Mouse (Mus musculus): ENCODE data around the gene Hspa1b. TPM values are rescaled to one million over a fixed set of nuclear protein-coding genes. Genes with fewer than 3 reads are reported as not detected.
A peak's percentile ranks its signal among the peaks of the same experiment; 100 is the strongest.
"Not testable (repeated sequence)": the region's sequence is repeated elsewhere in the genome, so short reads cannot be mapped to it uniquely, and the experiment has no call there.

Gene Hspa1b
- total RNA-seq, 1 experiment = 14.6 TPM

DNA sequence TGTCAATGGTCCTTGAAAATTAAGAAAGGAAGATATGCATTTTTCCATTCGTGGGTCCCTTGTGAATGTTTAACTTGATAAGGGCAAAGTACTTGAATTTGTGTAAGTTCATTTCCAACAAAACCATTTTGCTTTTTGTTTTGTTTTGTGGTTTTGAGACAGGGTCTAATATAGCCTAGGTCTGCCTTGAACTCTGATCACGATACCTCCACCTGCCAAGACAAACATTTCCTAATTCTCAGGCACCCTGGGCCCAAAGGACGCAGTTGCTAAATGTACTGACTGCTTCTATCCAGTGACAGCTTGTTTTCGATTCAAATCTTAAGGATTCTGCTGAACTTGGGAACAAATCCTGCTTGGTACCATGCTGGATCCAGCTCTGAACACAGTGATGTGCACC is 20.6 kb upstream of the Hspa1b start:
- Histone ChIP-seq H3K9me3 (ENCODE audit: control insufficient read depth, insufficient read depth, low read depth, low read length) (no peaks in the 10 kb centered on the region), H3K4me1 (ENCODE audit: control insufficient read depth in 2 of 2, insufficient read depth in 2 of 2, low read length in 2 of 2, poor library complexity in 1 of 2) (peaks cover 0 to 5% of the 10 kb centered on the region in 2 experiments; a peak in 1 of 4 replicates), H3K27ac (ENCODE audit: insufficient read depth, low read depth, low read length, poor library complexity, severe bottlenecking) (no peak overlapping the region), H3K36me3 (ENCODE audit: control insufficient read depth, insufficient read depth, low read length, poor library complexity, severe bottlenecking) (peaks cover 2% of the 10 kb centered on the region; the same call in 1 of the 2 replicates), H3K9ac (ENCODE audit: insufficient read depth, low read depth, low read length, poor library complexity, severe bottlenecking) (no peak overlapping the region), H3K4me3 (ENCODE audit: insufficient read depth in 1 of 2, low read depth in 1 of 2, low read length in 2 of 2, poor library complexity in 1 of 2, severe bottlenecking in 1 of 2) (no peak overlapping the region)
- in situ Hi-C loops (cut with MboI; ENCODE audit: low sequenced_read_pairs in 2 of 2, unreplicated experiment in 2 of 2) = no loop called here
- TF ChIP-seq MAFK (IDR thresholded peaks at IDR 0.05; ENCODE audit: insufficient read depth, low read depth, low read length) = no peak
- no peak for TF ChIP-seq ZNF384 (IDR thresholded peaks at IDR 0.05; ENCODE audit: low read depth, low read length)
- TF ChIP-seq CHD2 (IDR thresholded peaks at IDR 0.05; ENCODE audit: low read depth, low read length) = no peak
- no peak for TF ChIP-seq ZC3H11A (IDR thresholded peaks at IDR 0.05; ENCODE audit: borderline replicate concordance, low read depth, low read length)
- DNase-seq (ENCODE audit: low read depth, low spot score) = no peak

DNA sequence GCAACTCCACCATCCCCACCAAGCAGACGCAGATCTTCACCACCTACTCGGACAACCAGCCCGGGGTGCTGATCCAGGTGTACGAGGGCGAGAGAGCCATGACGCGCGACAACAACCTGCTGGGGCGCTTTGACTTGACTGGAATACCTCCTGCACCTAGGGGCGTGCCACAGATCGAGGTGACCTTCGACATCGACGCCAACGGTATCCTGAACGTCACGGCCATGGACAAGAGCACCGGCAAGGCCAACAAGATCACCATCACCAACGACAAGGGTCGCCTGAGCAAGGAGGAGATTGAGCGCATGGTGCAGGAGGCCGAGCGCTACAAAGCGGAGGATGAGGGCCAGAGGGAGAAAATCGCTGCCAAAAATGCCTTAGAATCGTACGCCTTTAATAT is 19.2 kb upstream of the Hspa1b start:
- H3K9ac ChIP-seq (ENCODE audit: insufficient read depth, low read depth, low read length, poor library complexity, severe bottlenecking) = no peak overlapping the region
- no peak overlapping the region for H3K27ac ChIP-seq (ENCODE audit: insufficient read depth, low read depth, low read length, poor library complexity, severe bottlenecking)
- H3K9me3 ChIP-seq (ENCODE audit: control insufficient read depth, insufficient read depth, low read depth, low read length) = no peaks in the 10 kb centered on the region
- in situ Hi-C loops (cut with MboI; ENCODE audit: low sequenced_read_pairs in 2 of 2, unreplicated experiment in 2 of 2) = no loop called here
- DNase-seq (ENCODE audit: low read depth, low spot score) = no peak
- H3K36me3 ChIP-seq (ENCODE audit: control insufficient read depth, insufficient read depth, low read length, poor library complexity, severe bottlenecking) = no peaks in the 10 kb centered on the region
- TF ChIP-seq CHD2 (IDR thresholded peaks at IDR 0.05; ENCODE audit: low read depth, low read length) (no peak), ZC3H11A (IDR thresholded peaks at IDR 0.05; ENCODE audit: borderline replicate concordance, low read depth, low read length) (no peak), HCFC1 (IDR thresholded peaks at IDR 0.05; ENCODE audit: borderline replicate concordance, insufficient read depth, low read length) (no peak), ZNF384 (IDR thresholded peaks at IDR 0.05; ENCODE audit: low read depth, low read length) (no peak)
- H3K4me3 ChIP-seq (ENCODE audit: insufficient read depth in 1 of 2, low read depth in 1 of 2, low read length in 2 of 2, poor library complexity in 1 of 2, severe bottlenecking in 1 of 2) = no peak overlapping the region
- peaks cover 0 to 4% of the 10 kb centered on the region in 2 experiments; a peak in 1 of 4 replicates for H3K4me1 ChIP-seq (ENCODE audit: control insufficient read depth in 2 of 2, insufficient read depth in 2 of 2, low read length in 2 of 2, poor library complexity in 1 of 2)

DNA sequence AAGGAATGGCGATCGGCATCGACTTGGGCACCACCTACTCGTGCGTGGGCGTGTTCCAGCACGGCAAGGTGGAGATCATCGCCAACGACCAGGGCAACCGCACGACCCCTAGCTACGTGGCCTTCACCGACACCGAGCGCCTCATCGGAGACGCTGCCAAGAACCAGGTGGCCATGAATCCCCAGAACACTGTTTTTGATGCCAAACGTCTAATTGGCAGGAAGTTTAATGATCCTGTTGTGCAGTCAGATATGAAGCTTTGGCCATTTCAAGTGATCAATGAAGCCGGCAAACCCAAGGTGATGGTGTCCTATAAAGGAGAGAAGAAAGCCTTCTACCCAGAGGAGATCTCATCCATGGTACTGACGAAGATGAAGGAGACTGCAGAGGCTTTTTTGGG is 18.0 kb upstream of the Hspa1b start:
- no peak overlapping the region for H3K9ac ChIP-seq (ENCODE audit: insufficient read depth, low read depth, low read length, poor library complexity, severe bottlenecking)
- no peak for DNase-seq (ENCODE audit: low read depth, low spot score)
- H3K36me3 ChIP-seq (ENCODE audit: control insufficient read depth, insufficient read depth, low read length, poor library complexity, severe bottlenecking) = no peaks in the 10 kb centered on the region
- no peaks in the 10 kb centered on the region for H3K9me3 ChIP-seq (ENCODE audit: control insufficient read depth, insufficient read depth, low read depth, low read length)
- H3K4me1 ChIP-seq (ENCODE audit: control insufficient read depth in 2 of 2, insufficient read depth in 2 of 2, low read length in 2 of 2, poor library complexity in 1 of 2) = peaks cover 0 to 7% of the 10 kb centered on the region in 2 experiments; a peak in 1 of 4 replicates
- H3K4me3 ChIP-seq (ENCODE audit: insufficient read depth in 1 of 2, low read depth in 1 of 2, low read length in 2 of 2, poor library complexity in 1 of 2, severe bottlenecking in 1 of 2) = no peak overlapping the region
- H3K27ac ChIP-seq (ENCODE audit: insufficient read depth, low read depth, low read length, poor library complexity, severe bottlenecking) = no peak overlapping the region
- in situ Hi-C loops (cut with MboI; ENCODE audit: low sequenced_read_pairs in 2 of 2, unreplicated experiment in 2 of 2) = no loop called here
- TF ChIP-seq MAFK (IDR thresholded peaks at IDR 0.05; ENCODE audit: insufficient read depth, low read depth, low read length) (no peak), ZC3H11A (IDR thresholded peaks at IDR 0.05; ENCODE audit: borderline replicate concordance, low read depth, low read length) (no peak), ZNF384 (IDR thresholded peaks at IDR 0.05; ENCODE audit: low read depth, low read length) (no peak), CHD2 (IDR thresholded peaks at IDR 0.05; ENCODE audit: low read depth, low read length) (no peak), HCFC1 (IDR thresholded peaks at IDR 0.05; ENCODE audit: borderline replicate concordance, insufficient read depth, low read length) (no peak)

DNA sequence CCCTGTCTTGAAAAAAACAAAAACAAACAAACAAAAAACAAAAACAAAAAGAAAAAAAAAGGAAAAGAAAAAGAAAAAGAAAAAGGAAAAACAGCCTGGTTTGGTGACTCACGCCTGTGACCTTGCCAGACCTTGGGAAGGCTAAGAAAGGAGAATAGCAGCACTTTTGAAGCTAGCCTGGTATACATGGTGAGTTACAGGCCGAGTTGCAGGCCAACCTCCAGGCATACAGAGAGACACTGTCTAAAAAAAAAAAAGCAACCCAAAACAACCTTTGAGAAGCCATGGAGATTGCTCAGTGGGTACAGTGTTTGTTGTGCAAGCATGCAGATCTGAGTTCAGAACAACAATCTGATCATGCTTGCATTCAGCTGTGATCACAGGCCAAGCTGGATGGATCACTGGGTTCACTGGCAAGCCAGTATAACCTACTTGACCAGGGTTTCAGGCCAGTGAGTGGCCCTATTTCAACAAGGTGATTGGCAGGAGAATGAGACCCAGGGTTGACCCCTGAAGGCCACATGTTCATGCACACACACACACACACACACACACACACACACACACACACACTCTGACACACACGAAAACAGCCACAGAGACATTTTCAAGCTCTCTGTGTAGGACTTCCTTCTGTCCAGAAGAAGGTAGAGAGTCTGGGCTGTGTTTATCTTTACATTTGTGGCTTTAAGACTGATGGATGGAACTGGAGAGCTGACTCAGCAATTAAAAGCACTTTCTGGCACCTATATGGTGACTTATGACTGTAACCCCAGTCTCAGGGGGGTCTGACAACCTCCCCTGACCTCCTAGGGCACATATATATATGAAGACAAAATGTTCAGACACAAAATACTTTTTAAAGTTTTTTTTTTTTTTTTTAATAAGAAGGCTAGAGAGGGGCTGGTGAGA is 16.8 kb upstream of the Hspa1b start:
- H3K9ac ChIP-seq (ENCODE audit: insufficient read depth, low read depth, low read length, poor library complexity, severe bottlenecking) = no peak overlapping the region
- no peaks in the 10 kb centered on the region for H3K36me3 ChIP-seq (ENCODE audit: control insufficient read depth, insufficient read depth, low read length, poor library complexity, severe bottlenecking)
- H3K4me1 ChIP-seq (ENCODE audit: control insufficient read depth in 2 of 2, insufficient read depth in 2 of 2, low read length in 2 of 2, poor library complexity in 1 of 2) = peaks cover 0 to 7% of the 10 kb centered on the region in 2 experiments; a peak in 1 of 4 replicates
- no peak overlapping the region for H3K27ac ChIP-seq (ENCODE audit: insufficient read depth, low read depth, low read length, poor library complexity, severe bottlenecking)
- DNase-seq (ENCODE audit: low read depth, low spot score) = no peak
- TF ChIP-seq MAFK (IDR thresholded peaks at IDR 0.05; ENCODE audit: insufficient read depth, low read depth, low read length) = peak; percentile 86
- no peak for TF ChIP-seq HCFC1 (IDR thresholded peaks at IDR 0.05; ENCODE audit: borderline replicate concordance, insufficient read depth, low read length)
- H3K9me3 ChIP-seq (ENCODE audit: control insufficient read depth, insufficient read depth, low read depth, low read length) = no peaks in the 10 kb centered on the region
- in situ Hi-C loops (cut with MboI; ENCODE audit: low sequenced_read_pairs in 2 of 2, unreplicated experiment in 2 of 2) = no loop called here
- no peak overlapping the region for H3K4me3 ChIP-seq (ENCODE audit: insufficient read depth in 1 of 2, low read depth in 1 of 2, low read length in 2 of 2, poor library complexity in 1 of 2, severe bottlenecking in 1 of 2)

DNA sequence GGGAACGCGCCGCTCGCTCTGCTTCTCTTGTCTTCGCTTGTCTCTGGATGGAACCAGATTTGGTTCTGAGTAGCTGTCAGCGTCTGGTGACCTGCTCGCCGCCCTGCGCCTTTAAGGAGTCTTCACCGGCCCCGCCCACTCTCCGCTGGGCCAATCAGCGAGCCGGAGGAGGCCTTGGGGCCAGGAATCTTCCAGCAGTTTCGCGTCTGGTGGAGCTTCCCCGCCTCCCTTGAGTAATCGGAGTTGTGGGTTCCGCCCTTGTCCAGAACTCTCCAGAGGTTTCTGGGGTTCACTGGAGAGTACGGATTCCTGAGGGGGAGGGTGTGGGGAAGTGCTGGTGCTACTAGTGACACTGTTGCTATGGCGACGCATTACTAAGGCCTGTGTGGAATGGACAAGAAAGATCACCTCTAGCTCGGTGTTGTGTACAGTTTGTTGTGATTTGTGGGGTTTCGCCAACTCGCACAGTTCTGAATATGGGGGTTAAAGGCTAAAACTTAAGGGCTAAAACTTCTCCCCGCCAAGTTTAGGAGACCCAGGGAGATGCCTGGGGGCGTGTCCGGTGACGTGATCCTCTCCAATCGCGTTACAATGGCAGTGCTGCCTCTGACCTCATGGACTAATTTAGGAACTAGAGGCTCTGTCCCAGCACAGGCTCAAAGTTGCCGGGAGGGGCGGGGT is 13.2 kb upstream of the Hspa1b start, which contains the start of the genes Hspa1a and Hspa1l:
Gene Hspa1a (minus strand): TSS at position 88 of the 681 bp plus-strand sequence.
Gene Hspa1l (plus strand): TSS at position 635 of the 681 bp plus-strand sequence.
- H3K4me1 ChIP-seq (ENCODE audit: control insufficient read depth in 2 of 2, insufficient read depth in 2 of 2, low read length in 2 of 2, poor library complexity in 1 of 2); H3K9ac ChIP-seq (ENCODE audit: insufficient read depth, low read depth, low read length, poor library complexity, severe bottlenecking); H3K9me3 ChIP-seq (ENCODE audit: control insufficient read depth, insufficient read depth, low read depth, low read length); in situ Hi-C loops (cut with MboI; ENCODE audit: low sequenced_read_pairs in 2 of 2, unreplicated experiment in 2 of 2); H3K27ac ChIP-seq (ENCODE audit: insufficient read depth, low read depth, low read length, poor library complexity, severe bottlenecking); DNase-seq (ENCODE audit: low read depth, low spot score); H3K36me3 ChIP-seq (ENCODE audit: control insufficient read depth, insufficient read depth, low read length, poor library complexity, severe bottlenecking): not testable (repeated sequence)
- H3K4me3 ChIP-seq (ENCODE audit: insufficient read depth in 1 of 2, low read depth in 1 of 2, low read length in 2 of 2, poor library complexity in 1 of 2, severe bottlenecking in 1 of 2) = peak within 1 kb of the TSS; percentile 35; a peak in 3 of 4 replicates

DNA sequence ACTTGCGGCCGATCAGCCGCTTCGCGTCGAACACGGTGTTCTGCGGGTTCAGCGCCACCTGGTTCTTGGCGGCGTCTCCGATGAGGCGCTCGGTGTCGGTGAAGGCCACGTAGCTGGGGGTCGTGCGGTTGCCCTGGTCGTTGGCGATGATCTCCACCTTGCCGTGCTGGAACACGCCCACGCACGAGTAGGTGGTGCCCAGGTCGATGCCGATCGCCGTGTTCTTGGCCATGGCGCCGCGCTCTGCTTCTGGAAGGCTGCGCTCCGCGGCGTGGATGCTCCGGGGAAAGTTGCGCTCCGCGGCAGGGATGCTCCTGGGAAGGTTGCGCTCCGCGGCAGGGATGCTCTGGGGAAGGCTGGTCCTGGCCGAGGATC is 12.6 kb upstream of the Hspa1b start:
- H3K9ac ChIP-seq (ENCODE audit: insufficient read depth, low read depth, low read length, poor library complexity, severe bottlenecking); in situ Hi-C loops (cut with MboI; ENCODE audit: low sequenced_read_pairs in 2 of 2, unreplicated experiment in 2 of 2); H3K4me1 ChIP-seq (ENCODE audit: control insufficient read depth in 2 of 2, insufficient read depth in 2 of 2, low read length in 2 of 2, poor library complexity in 1 of 2); H3K36me3 ChIP-seq (ENCODE audit: control insufficient read depth, insufficient read depth, low read length, poor library complexity, severe bottlenecking); H3K27ac ChIP-seq (ENCODE audit: insufficient read depth, low read depth, low read length, poor library complexity, severe bottlenecking); DNase-seq (ENCODE audit: low read depth, low spot score); H3K9me3 ChIP-seq (ENCODE audit: control insufficient read depth, insufficient read depth, low read depth, low read length): not testable (repeated sequence)
- peak overlapping the region in 1 of 2 experiments; percentile 35; a peak in 1 of 4 replicates for H3K4me3 ChIP-seq (ENCODE audit: insufficient read depth in 1 of 2, low read depth in 1 of 2, low read length in 2 of 2, poor library complexity in 1 of 2, severe bottlenecking in 1 of 2)
